Mouse (Mus musculus): Measurements from ENCODE around the gene Acap2. TPM values are rescaled to one million over a fixed set of nuclear protein-coding genes. Genes with fewer than 3 reads are reported as not detected.

Acap2 gene
- polyA plus RNA-seq, 1 experiment from 2014 or later = 5.6 TPM

- Histone ChIP-seq H3K36me3 (replicated peaks; ENCODE audit: insufficient read depth, low read length) (0 out of 2 replicates have a peak, but pooled peaks cover 2% of the 10 kb centered on the region), H3K4me3 (ENCODE audit: low read depth, low read length) (no peak overlapping the region), H3K27ac (ENCODE audit: low read depth) (no peak overlapping the region), H3K9ac (replicated peaks) (no peak overlapping the region), H3K27me3 (ENCODE audit: insufficient read depth, low read length) (no peaks in the 10 kb centered on the region), H3K9me3 (ENCODE audit: low read length) (no peaks in the 10 kb centered on the region), H3K4me2 (ENCODE audit: low read depth, low read length) (no peak overlapping the region), H3K4me1 (ENCODE audit: insufficient read depth) (peaks cover 31% of the 10 kb centered on the region)
- ATAC-seq = no peak
- DNase-seq = no peak
- 81% methylated on average over 8 of the region's 8 CpGs for WGBS (ENCODE audit: insufficient replicate concordance)
- TF ChIP-seq CTCF (IDR thresholded peaks at IDR 0.05; ENCODE audit: low read depth) = no peak
- no peak for TF ChIP-seq EP300 (IDR thresholded peaks at IDR 0.05; ENCODE audit: low read depth)
Measured at GRCm38 (mm10) chr16:31190426-31190825, 10.6 kb downstream of the Acap2 start.

DNA sequence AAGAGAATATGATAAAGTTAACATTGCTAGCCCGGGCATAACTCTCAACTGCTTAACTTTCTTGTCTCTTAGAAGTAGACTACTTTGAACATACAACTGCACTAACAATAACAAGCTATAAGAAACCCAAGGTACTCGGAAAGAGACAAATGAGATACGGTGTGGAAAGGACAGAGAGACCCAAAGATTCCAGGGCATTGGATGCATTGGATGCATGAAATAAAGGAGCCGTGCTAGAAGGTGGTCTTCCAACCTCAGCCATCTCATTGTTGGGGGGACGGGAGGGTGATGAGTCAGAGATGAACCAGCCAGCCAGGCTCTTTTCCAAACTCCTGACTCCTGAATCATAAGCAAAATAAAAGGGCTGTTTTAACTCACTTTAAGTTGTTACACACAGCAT lies 11.8 kb downstream of the Acap2 start:
- H3K9me3 ChIP-seq (ENCODE audit: low read length) = no peaks in the 10 kb centered on the region
- TF ChIP-seq EP300 (IDR thresholded peaks at IDR 0.05; ENCODE audit: low read depth) = no peak
- H3K36me3 ChIP-seq (replicated peaks; ENCODE audit: insufficient read depth, low read length) = no peaks in the 10 kb centered on the region
- no peak overlapping the region for H3K4me3 ChIP-seq (ENCODE audit: low read depth, low read length)
- no peak overlapping the region for H3K4me2 ChIP-seq (ENCODE audit: low read depth, low read length)
- no peak overlapping the region for H3K9ac ChIP-seq (replicated peaks)
- DNase-seq = no peak
- no peak for ATAC-seq
- no peak overlapping the region for H3K27ac ChIP-seq (ENCODE audit: low read depth)
- H3K27me3 ChIP-seq (ENCODE audit: insufficient read depth, low read length) = no peaks in the 10 kb centered on the region
- WGBS (ENCODE audit: insufficient replicate concordance) = 85% methylated on average over 5 of the region's 5 CpGs
- H3K4me1 ChIP-seq (ENCODE audit: insufficient read depth) = peaks cover 33% of the 10 kb centered on the region

DNA sequence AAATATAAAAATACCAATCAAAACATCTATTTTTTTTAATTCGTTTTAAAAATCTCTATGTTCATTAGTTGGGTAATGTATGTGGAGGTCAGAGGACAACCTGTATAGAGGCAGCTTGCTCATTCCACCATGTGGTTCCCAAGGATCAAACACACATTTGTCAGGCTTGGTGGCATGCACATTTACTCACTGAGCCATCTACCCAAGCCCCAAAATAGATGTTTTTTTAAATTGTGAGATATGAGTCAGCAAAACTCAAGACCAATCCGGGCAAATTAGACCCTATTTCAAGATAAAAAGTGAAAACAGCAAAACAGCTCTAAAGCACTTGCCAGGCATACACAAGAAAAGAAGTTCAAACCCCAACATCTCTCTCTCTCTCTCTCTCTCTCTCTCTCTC lies 12.2 kb downstream of the Acap2 start:
- TF ChIP-seq CTCF (IDR thresholded peaks at IDR 0.05; ENCODE audit: low read depth) (no peak), EP300 (IDR thresholded peaks at IDR 0.05; ENCODE audit: low read depth) (no peak)
- DNase-seq = no peak
- no peak for ATAC-seq
- 39% methylated on average over 2 of the region's 2 CpGs for WGBS (ENCODE audit: insufficient replicate concordance)
- Histone ChIP-seq H3K9ac (replicated peaks) (no peak overlapping the region), H3K36me3 (replicated peaks; ENCODE audit: insufficient read depth, low read length) (no peaks in the 10 kb centered on the region), H3K27ac (ENCODE audit: low read depth) (no peak overlapping the region), H3K4me2 (ENCODE audit: low read depth, low read length) (no peak overlapping the region), H3K9me3 (ENCODE audit: low read length) (no peaks in the 10 kb centered on the region), H3K4me1 (ENCODE audit: insufficient read depth) (peaks cover 35% of the 10 kb centered on the region), H3K4me3 (ENCODE audit: low read depth, low read length) (no peak overlapping the region), H3K27me3 (ENCODE audit: insufficient read depth, low read length) (no peaks in the 10 kb centered on the region)

DNA sequence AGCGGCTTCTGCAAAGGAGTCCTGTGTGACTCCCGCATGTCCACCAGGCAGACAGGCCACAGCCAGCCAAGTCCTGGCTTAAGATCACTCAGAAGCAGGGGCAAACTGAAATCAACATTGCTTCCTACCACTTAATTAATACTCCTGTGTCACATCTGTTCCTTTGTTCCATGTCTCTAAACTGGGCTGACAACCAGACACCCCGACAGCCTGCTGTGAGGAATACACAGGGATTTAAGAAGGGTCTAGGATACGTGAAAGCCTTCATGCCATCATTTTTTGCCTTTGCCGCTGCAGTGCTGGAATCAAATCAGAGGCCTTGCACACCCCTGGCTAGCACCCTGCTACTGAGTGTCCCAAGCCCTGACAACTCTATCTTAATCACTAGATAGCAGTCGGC lies 12.8 kb downstream of the Acap2 start:
- no peaks in the 10 kb centered on the region for H3K27me3 ChIP-seq (ENCODE audit: insufficient read depth, low read length)
- no peak for ATAC-seq
- peaks cover 38% of the 10 kb centered on the region for H3K4me1 ChIP-seq (ENCODE audit: insufficient read depth)
- DNase-seq = no peak
- no peak overlapping the region for H3K9ac ChIP-seq (replicated peaks)
- H3K27ac ChIP-seq (ENCODE audit: low read depth) = no peak overlapping the region
- no peaks in the 10 kb centered on the region for H3K36me3 ChIP-seq (replicated peaks; ENCODE audit: insufficient read depth, low read length)
- H3K4me2 ChIP-seq (ENCODE audit: low read depth, low read length) = no peak overlapping the region
- no peaks in the 10 kb centered on the region for H3K9me3 ChIP-seq (ENCODE audit: low read length)
- TF ChIP-seq EP300 (IDR thresholded peaks at IDR 0.05; ENCODE audit: low read depth) (no peak), CTCF (IDR thresholded peaks at IDR 0.05; ENCODE audit: low read depth) (no peak)
- 69% methylated on average over 6 of the region's 6 CpGs for whole genome bisulfite sequencing (ENCODE audit: insufficient replicate concordance)
- no peak overlapping the region for H3K4me3 ChIP-seq (ENCODE audit: low read depth, low read length)

GRCm38 (mm10) chr16:31187192-31187591 lies 13.9 kb downstream of the Acap2 start:
- H3K4me3 ChIP-seq (ENCODE audit: low read depth, low read length) = no peak overlapping the region
- ATAC-seq (no peak), DNase-seq (no peak)
- TF ChIP-seq CTCF (IDR thresholded peaks at IDR 0.05; ENCODE audit: low read depth) (no peak), EP300 (IDR thresholded peaks at IDR 0.05; ENCODE audit: low read depth) (no peak)
- no peaks in the 10 kb centered on the region for H3K36me3 ChIP-seq (replicated peaks; ENCODE audit: insufficient read depth, low read length)
- H3K27ac ChIP-seq (ENCODE audit: low read depth) = no peak overlapping the region
- no peak overlapping the region for H3K9ac ChIP-seq (replicated peaks)
- no peaks in the 10 kb centered on the region for H3K9me3 ChIP-seq (ENCODE audit: low read length)
- 50% methylated on average over 1 of the region's 1 CpGs for WGBS (ENCODE audit: insufficient replicate concordance)
- no peaks in the 10 kb centered on the region for H3K27me3 ChIP-seq (ENCODE audit: insufficient read depth, low read length)
- no peak overlapping the region for H3K4me2 ChIP-seq (ENCODE audit: low read depth, low read length)
- H3K4me1 ChIP-seq (ENCODE audit: insufficient read depth) = peaks cover 29% of the 10 kb centered on the region

DNA sequence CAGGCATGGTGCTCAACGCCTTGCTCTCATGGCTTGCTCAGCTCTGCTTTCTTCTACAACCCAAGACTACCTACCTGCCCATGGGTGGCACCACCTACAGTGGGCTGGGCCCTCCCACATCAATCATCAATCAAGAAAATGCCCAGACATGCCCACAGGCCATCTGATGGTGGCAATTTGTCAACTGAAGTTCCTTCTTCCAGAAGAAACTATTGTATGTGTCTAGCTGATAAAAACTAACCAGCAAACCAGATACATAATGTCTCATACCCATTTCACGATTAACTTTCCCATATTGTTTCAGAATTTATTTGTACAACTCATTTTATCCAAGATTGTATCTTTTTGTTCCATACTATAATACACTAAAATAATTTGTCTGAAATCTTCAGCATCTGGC lies 15.3 kb downstream of the Acap2 start:
- no peak for DNase-seq
- no peaks in the 10 kb centered on the region for H3K9me3 ChIP-seq (ENCODE audit: low read length)
- TF ChIP-seq CTCF (IDR thresholded peaks at IDR 0.05; ENCODE audit: low read depth) (no peak), EP300 (IDR thresholded peaks at IDR 0.05; ENCODE audit: low read depth) (no peak)
- no peak overlapping the region for H3K4me3 ChIP-seq (ENCODE audit: low read depth, low read length)
- no peaks in the 10 kb centered on the region for H3K27me3 ChIP-seq (ENCODE audit: insufficient read depth, low read length)
- H3K9ac ChIP-seq (replicated peaks) = no peak overlapping the region
- no peak overlapping the region for H3K4me2 ChIP-seq (ENCODE audit: low read depth, low read length)
- WGBS (ENCODE audit: insufficient replicate concordance) = 52% methylated on average over 2 of the region's 2 CpGs
- peaks cover 22% of the 10 kb centered on the region for H3K4me1 ChIP-seq (ENCODE audit: insufficient read depth)
- no peaks in the 10 kb centered on the region for H3K36me3 ChIP-seq (replicated peaks; ENCODE audit: insufficient read depth, low read length)
- no peak for ATAC-seq
- H3K27ac ChIP-seq (ENCODE audit: low read depth) = no peak overlapping the region

DNA sequence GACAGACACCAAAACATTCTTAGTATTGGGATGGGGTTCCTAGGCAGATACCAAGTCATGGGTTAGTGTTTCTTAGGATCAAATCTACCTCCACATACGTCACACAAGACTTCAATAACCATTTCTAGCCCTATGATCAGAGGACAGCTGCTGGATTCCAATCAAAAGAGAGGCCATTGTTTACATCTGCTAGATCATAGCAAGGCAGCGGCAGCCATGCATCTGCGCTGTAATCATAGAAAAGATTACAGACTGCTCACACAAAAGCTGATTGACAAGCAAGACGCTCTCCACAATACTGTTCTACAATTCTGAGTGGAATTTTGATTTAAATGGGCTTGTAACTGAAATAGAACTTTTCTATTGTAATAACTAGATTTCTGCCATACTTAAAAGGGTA lies 16.3 kb downstream of the Acap2 start:
- ATAC-seq = no peak
- 67% methylated on average over 4 of the region's 4 CpGs for whole genome bisulfite sequencing (ENCODE audit: insufficient replicate concordance)
- Histone ChIP-seq H3K4me1 (ENCODE audit: insufficient read depth) (peaks cover 22% of the 10 kb centered on the region), H3K9ac (replicated peaks) (no peak overlapping the region), H3K27me3 (ENCODE audit: insufficient read depth, low read length) (no peaks in the 10 kb centered on the region), H3K36me3 (replicated peaks; ENCODE audit: insufficient read depth, low read length) (no peaks in the 10 kb centered on the region), H3K27ac (ENCODE audit: low read depth) (peak overlapping the region; percentile 24; the same call in 1 of the 2 replicates), H3K4me3 (ENCODE audit: low read depth, low read length) (no peak overlapping the region), H3K9me3 (ENCODE audit: low read length) (no peaks in the 10 kb centered on the region), H3K4me2 (ENCODE audit: low read depth, low read length) (no peak overlapping the region)
- DNase-seq = no peak
- no peak for TF ChIP-seq EP300 (IDR thresholded peaks at IDR 0.05; ENCODE audit: low read depth)
